Mouse (Mus musculus) stomach, embryonic 15.5 days (tissue): Measurements from ENCODE around the gene Xrcc6. TPM values are rescaled to one million over a fixed set of nuclear protein-coding genes. Genes with fewer than 3 reads are reported as not detected.
"Not testable (repeated sequence)": the region's sequence is repeated elsewhere in the genome, so short reads cannot be mapped to it uniquely, and the experiment has no call there.

Experiments used
- ATAC-seq: fragments of 200-750 bp; cut with Nextera tagmentation; 2 replicates; pipeline ENCODE4 v1.8.0; 2017; ENCODE audit warnings: low read depth, moderate number of reproducible peaks, moderate TSS enrichment; ENCODE audit not compliant: insufficient read depth, low FRiP score
- H3K27ac ChIP-seq: fragments of 300-500 bp; sonication (generic); 2 replicates; pipeline ENCODE4 v1.5.1; 2015; ENCODE audit warnings: mild to moderate bottlenecking, inconsistent platforms
- H3K27me3 ChIP-seq: fragments of 300-500 bp; sonication (generic); replicated peaks from 2 replicates; pipeline ENCODE4 v1.6.1; 2015; ENCODE audit warnings: inconsistent platforms
- H3K36me3 ChIP-seq: fragments of 300-500 bp; sonication (generic); 2 replicates; pipeline ENCODE4 v1.6.1; 2015; ENCODE audit warnings: inconsistent platforms
- H3K4me1 ChIP-seq: fragments of 300-500 bp; sonication (generic); 2 replicates; pipeline ENCODE4 v1.6.1; 2015; ENCODE audit warnings: inconsistent platforms
- H3K4me2 ChIP-seq: fragments of 300-500 bp; sonication (generic); 2 replicates; pipeline ENCODE4 v1.6.1; 2015; ENCODE audit warnings: mild to moderate bottlenecking, inconsistent platforms
- H3K4me3 ChIP-seq: fragments of 300-500 bp; sonication (generic); replicated peaks from 2 replicates; pipeline ENCODE4 v1.5.1; 2015; ENCODE audit warnings: inconsistent platforms
- H3K9ac ChIP-seq: fragments of 300-500 bp; sonication (generic); 2 replicates; pipeline ENCODE4 v1.6.1; 2015; ENCODE audit warnings: inconsistent platforms
- H3K9me3 ChIP-seq: fragments of 300-500 bp; sonication (generic); 2 replicates; pipeline ENCODE4 v1.6.1; 2016; ENCODE audit warnings: inconsistent platforms
- WGBS: fragments of 180-500 bp; shearing (Covaris S2); methylation state at CpG from one replicate; pipeline ENCODE4 v1.1.7; 2015; 5-methylcytosine and 5-hydroxymethylcytosine counted together
- polyA plus RNA-seq: library from polyadenylated mRNA; unstranded; fragments of >200 nt; fragmentation: Nextera tagmentation; extraction: Ambion mirVana; gene quantifications from 2 replicates; pipeline ENCODE4 v1.2.1, GENCODE M21; 2015

The Xrcc6 gene
- polyA plus RNA-seq, 1 experiment from 2014 or later, result 76.6 TPM

GRCm38 (mm10) chr15:81967821-81968220 lies 19.8 kb upstream of the Xrcc6 start:
- no peak overlapping the region for H3K4me2 ChIP-seq
- H3K4me3 ChIP-seq, result no peak overlapping the region
- H3K4me1 ChIP-seq, result no peaks in the 10 kb centered on the region
- 89% methylated on average over 5 of the region's 5 CpGs for WGBS
- no peak overlapping the region for H3K9ac ChIP-seq
- ATAC-seq, result no peak
- no peaks in the 10 kb centered on the region for H3K9me3 ChIP-seq
- H3K27ac ChIP-seq, result no peak overlapping the region
- H3K27me3 ChIP-seq, result no peaks in the 10 kb centered on the region
- no peaks in the 10 kb centered on the region for H3K36me3 ChIP-seq

DNA sequence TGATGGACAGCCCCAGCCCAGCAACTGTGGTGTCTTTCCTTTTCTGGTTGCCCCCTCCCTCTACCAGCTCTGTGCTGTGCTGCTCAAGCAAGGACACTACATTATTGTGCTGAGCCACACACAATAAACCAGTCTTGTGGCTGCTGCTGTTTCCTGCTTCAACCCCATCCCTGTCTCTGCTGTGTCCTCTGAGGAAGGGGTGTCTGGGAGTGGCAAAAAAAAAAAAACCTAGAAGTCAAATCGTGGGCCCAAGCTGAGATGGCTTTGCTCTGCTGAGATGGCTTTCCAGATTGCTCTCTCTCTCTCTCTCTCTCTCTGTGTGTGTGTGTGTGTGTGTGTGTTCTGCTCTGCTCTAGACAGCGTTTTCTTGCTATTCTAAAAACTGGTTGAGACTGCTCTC lies 19.2 kb upstream of the Xrcc6 start:
- Histone ChIP-seq H3K36me3 (no peaks in the 10 kb centered on the region), H3K4me3 (no peak overlapping the region), H3K4me1 (no peaks in the 10 kb centered on the region), H3K27me3 (no peaks in the 10 kb centered on the region), H3K4me2 (no peak overlapping the region), H3K9me3 (no peaks in the 10 kb centered on the region), H3K27ac (no peak overlapping the region), H3K9ac (no peak overlapping the region)
- WGBS, result 51% methylated on average over 2 of the region's 2 CpGs
- ATAC-seq, result no peak

GRCm38 (mm10) chr15:81969173-81969572 lies 18.5 kb upstream of the Xrcc6 start:
- Histone ChIP-seq H3K4me3 (no peak overlapping the region), H3K9me3 (no peaks in the 10 kb centered on the region), H3K27me3 (no peaks in the 10 kb centered on the region), H3K4me1 (no peaks in the 10 kb centered on the region), H3K27ac (no peak overlapping the region), H3K9ac (no peak overlapping the region), H3K36me3 (no peaks in the 10 kb centered on the region), H3K4me2 (no peak overlapping the region)
- ATAC-seq, result peak; percentile 43; the same call in 1 of the 2 replicates
- WGBS, result 52% methylated on average over 7 of the region's 7 CpGs

GRCm38 (mm10) chr15:81969635-81970034 lies 18.0 kb upstream of the Xrcc6 start:
- H3K9ac ChIP-seq, H3K27me3 ChIP-seq, ATAC-seq, H3K4me3 ChIP-seq, H3K9me3 ChIP-seq, H3K27ac ChIP-seq, H3K36me3 ChIP-seq, H3K4me1 ChIP-seq, H3K4me2 ChIP-seq: not testable (repeated sequence)
- 70% methylated on average over 6 of the region's 6 CpGs for WGBS

DNA sequence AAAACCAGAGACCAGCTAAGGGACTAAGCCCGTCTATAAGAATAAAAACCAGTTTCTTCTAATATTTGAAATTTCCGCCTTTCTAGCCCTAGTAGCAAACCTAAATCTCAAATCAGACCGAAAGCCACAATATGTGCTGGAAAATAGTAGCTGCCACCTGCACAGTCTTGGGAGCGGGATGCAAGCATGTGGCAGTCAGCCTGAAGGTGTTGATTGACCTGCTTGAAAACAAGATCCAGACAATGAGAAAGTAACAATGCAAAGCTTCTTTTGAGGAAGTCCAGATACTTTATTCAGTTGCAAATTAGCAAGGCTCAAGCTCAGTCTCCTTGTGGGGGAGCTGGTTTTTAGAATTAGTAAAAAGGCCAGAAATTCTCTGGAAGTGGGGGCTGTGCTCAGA lies 17.1 kb upstream of the Xrcc6 start:
- H3K9me3 ChIP-seq, H3K4me1 ChIP-seq, ATAC-seq, H3K27me3 ChIP-seq, H3K27ac ChIP-seq, H3K9ac ChIP-seq, H3K36me3 ChIP-seq, H3K4me3 ChIP-seq, H3K4me2 ChIP-seq: not testable (repeated sequence)
- WGBS, result 89% methylated on average over 4 of the region's 4 CpGs

- H3K27me3 ChIP-seq, H3K36me3 ChIP-seq, H3K4me1 ChIP-seq, H3K9ac ChIP-seq, H3K4me3 ChIP-seq, H3K4me2 ChIP-seq, H3K9me3 ChIP-seq, ATAC-seq, H3K27ac ChIP-seq: not testable (repeated sequence)
- WGBS, result 92% methylated on average over 8 of the region's 8 CpGs
Observed at GRCm38 (mm10) chr15:81975156-81975555, 12.5 kb upstream of the Xrcc6 start.

DNA sequence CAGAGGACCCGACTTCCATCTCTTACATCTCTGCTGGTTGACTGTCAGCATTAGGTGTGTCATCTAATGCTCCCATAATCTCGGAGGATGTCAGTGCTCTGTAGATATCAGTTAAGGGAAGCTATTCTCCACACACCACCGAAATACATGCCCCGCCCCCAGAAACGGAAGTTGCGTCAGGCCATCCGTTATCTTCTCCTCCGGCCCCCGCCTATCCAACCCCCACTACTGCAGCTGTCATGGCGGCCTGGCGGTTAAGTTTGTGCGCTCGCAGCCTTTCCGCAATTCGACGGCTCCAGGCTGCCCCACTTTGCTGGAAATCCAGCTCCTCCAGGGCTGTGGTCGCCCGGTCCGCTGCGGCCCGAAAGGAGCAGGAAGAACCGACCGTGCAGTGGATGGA lies 7.3 kb upstream of the Xrcc6 start, which contains the start of gene 1700029P11Rik:
Gene 1700029P11Rik (plus strand): TSS at position 220 of the 400 bp plus-strand sequence.
- no peak for ATAC-seq
- Histone ChIP-seq H3K4me3 (no peak within 1 kb of the TSS), H3K27me3 (no peaks in the 10 kb centered on the region), H3K4me2 (no peak within 1 kb of the TSS), H3K27ac (no peak within 1 kb of the TSS), H3K9ac (no peak within 1 kb of the TSS), H3K9me3 (no peaks in the 10 kb centered on the region), H3K4me1 (no peaks in the 10 kb centered on the region), H3K36me3 (no peaks in the 10 kb centered on the region)
- WGBS, result 92% methylated on average over 23 of the region's 23 CpGs

GRCm38 (mm10) chr15:81982173-81982572 lies 5.5 kb upstream of the Xrcc6 start:
- Histone ChIP-seq H3K4me2 (no peak overlapping the region), H3K27me3 (no peaks in the 10 kb centered on the region), H3K9ac (no peak overlapping the region), H3K36me3 (no peaks in the 10 kb centered on the region), H3K4me3 (no peak overlapping the region), H3K27ac (no peak overlapping the region), H3K4me1 (no peaks in the 10 kb centered on the region), H3K9me3 (no peaks in the 10 kb centered on the region)
- WGBS, result 52% methylated on average over 1 of the region's 1 CpGs
- no peak for ATAC-seq

- no peaks in the 10 kb centered on the region for H3K27me3 ChIP-seq
- H3K4me3 ChIP-seq, result no peak overlapping the region
- no peak overlapping the region for H3K4me2 ChIP-seq
- no peak for ATAC-seq
- H3K27ac ChIP-seq, result no peak overlapping the region
- no peaks in the 10 kb centered on the region for H3K4me1 ChIP-seq
- no peaks in the 10 kb centered on the region for H3K9me3 ChIP-seq
- H3K9ac ChIP-seq, result no peak overlapping the region
- no peaks in the 10 kb centered on the region for H3K36me3 ChIP-seq
- WGBS, result 50% methylated on average over 2 of the region's 2 CpGs
Observed at GRCm38 (mm10) chr15:81985267-81986161, 2.1 kb upstream of the Xrcc6 start.

DNA sequence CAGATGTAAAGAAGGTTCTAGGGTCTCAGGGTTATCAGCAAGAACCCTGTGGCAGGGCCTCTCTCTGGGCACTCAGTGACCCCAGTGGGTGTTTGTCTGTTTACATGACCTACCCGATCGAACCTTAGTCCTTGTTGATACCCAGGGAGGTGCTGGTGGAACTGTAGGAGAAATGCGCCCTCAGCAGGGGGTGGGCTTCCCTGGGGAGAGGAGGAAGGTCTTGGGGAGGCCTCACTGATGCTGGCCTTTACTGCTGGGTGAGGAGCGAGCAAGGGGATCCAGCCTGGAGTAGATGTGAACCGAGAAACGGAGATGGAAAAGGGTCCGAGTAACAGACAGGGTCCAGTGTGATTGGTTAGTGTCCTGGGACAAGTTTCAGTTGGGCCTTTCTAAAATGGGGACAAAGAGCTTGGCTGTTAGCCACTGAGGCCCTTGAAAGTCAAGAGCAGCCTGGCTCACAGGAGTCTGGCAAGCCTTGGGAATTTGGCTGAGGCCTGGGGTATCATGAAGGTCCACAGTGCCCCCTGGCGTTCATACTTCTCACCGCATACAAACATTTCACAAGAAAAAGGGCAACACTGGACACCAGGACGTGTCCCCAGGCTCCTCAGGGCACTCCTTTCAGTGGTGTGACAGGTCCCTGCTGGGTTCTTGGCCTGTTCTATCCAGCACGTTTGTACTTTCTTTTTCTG lies 1.9 kb downstream of the Xrcc6 start:
- no peaks in the 10 kb centered on the region for H3K36me3 ChIP-seq
- no peak overlapping the region for H3K4me3 ChIP-seq
- no peak overlapping the region for H3K9ac ChIP-seq
- H3K27me3 ChIP-seq, result no peaks in the 10 kb centered on the region
- no peak overlapping the region for H3K4me2 ChIP-seq
- H3K27ac ChIP-seq, result no peak overlapping the region
- no peaks in the 10 kb centered on the region for H3K4me1 ChIP-seq
- 41% methylated on average over 11 of the region's 11 CpGs for WGBS
- no peaks in the 10 kb centered on the region for H3K9me3 ChIP-seq
- no peak; the same call in 1 of the 2 replicates for ATAC-seq

DNA sequence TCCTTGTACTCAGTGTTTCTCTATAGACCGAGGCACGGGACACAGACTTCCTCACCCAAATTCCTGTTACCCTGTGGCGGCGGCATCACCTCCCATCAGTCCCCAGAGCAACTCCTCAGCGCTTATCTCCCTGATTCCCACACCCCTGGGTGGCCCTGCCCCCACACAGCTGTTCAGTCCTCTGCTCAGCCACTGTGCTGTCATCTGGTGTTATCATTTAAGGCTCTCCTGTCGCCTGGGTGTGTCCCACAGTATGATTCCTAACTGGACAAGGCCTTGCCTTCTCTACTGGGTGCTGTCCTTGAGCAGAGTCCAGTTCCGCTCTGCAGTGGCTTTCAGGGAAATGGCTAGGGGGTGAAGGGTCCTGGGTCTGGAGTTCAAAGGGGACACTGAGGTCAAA lies 2.9 kb downstream of the Xrcc6 start:
- Histone ChIP-seq H3K4me1 (no peaks in the 10 kb centered on the region), H3K36me3 (peaks cover 6% of the 10 kb centered on the region; the same call in 1 of the 2 replicates), H3K9ac (no peak overlapping the region), H3K9me3 (no peaks in the 10 kb centered on the region), H3K27me3 (no peaks in the 10 kb centered on the region), H3K27ac (no peak overlapping the region), H3K4me2 (no peak overlapping the region), H3K4me3 (no peak overlapping the region)
- peak; percentile 86 for ATAC-seq
- 34% methylated on average over 7 of the region's 7 CpGs for WGBS

GRCm38 (mm10) chr15:81993992-81994391 lies 6.4 kb downstream of the Xrcc6 start:
- no peak overlapping the region for H3K9ac ChIP-seq
- H3K9me3 ChIP-seq, result no peaks in the 10 kb centered on the region
- H3K4me2 ChIP-seq, result no peak overlapping the region
- H3K4me3 ChIP-seq, result no peak overlapping the region
- 73% methylated on average over 6 of the region's 6 CpGs for WGBS
- no peaks in the 10 kb centered on the region for H3K4me1 ChIP-seq
- peaks cover 9% of the 10 kb centered on the region; the same call in 1 of the 2 replicates for H3K36me3 ChIP-seq
- no peak for ATAC-seq
- no peaks in the 10 kb centered on the region for H3K27me3 ChIP-seq
- no peak overlapping the region for H3K27ac ChIP-seq
